Mouse (Mus musculus) left cerebral cortex, postnatal 25 days (tissue): ENCODE measurements around the gene Srbd1. TPM values are rescaled to one million over a fixed set of nuclear protein-coding genes. Genes with fewer than 3 reads are reported as not detected.

Experiments used
- DNase-seq, 2 experiments: peaks; one replicate each; pipeline ENCODE4 v3.0.0; 2022; ENCODE audit warnings: low spot score in 2 of 2, mixed read lengths in 1 of 2
- intact Hi-C: fragments of 180-260 bp; cut with DNase I; formaldehyde crosslinking; loops from one replicate; pipeline ENCODE4 v1.15.1; 2025
- total RNA-seq, 2 experiments: library from RNA; stranded (reverse); gene quantifications; 2 replicates each; pipeline ENCODE4 v1.2.3; 2021

Srbd1 gene
- total RNA-seq, 2 experiments from 2014 or later, result 14.8 to 15.5 TPM

GRCm38 (mm10) chr17:85995727-85996126, 149.2 kb downstream of the Srbd1 start:
- peak; percentile 44 for DNase-seq
- intact Hi-C loops, result no loop called here

GRCm38 (mm10) chr17:85995086-85995485, 149.9 kb downstream of the Srbd1 start:
- no peak for DNase-seq
- intact Hi-C loops, result no loop called here

- DNase-seq, result no peak
- intact Hi-C loops, result no loop called here
Measured at GRCm38 (mm10) chr17:85989058-85989769, 155.8 kb downstream of the Srbd1 start.

- DNase-seq, result no peak
- intact Hi-C loops, result no loop called here
Measured at GRCm38 (mm10) chr17:85987531-85987930, 157.4 kb downstream of the Srbd1 start.

GRCm38 (mm10) chr17:85986624-85987023, 158.4 kb downstream of the Srbd1 start:
- DNase-seq, result no peak
- intact Hi-C loops, result no loop called here

GRCm38 (mm10) chr17:85986181-85986580, 158.8 kb downstream of the Srbd1 start:
- no peak for DNase-seq
- intact Hi-C loops, result no loop called here

- no peak for DNase-seq
- intact Hi-C loops, result no loop called here
Measured at GRCm38 (mm10) chr17:85985131-85985530, 159.8 kb downstream of the Srbd1 start.

- intact Hi-C loops, result no loop called here
- no peak for DNase-seq
Measured at GRCm38 (mm10) chr17:85982271-85982670, 162.7 kb downstream of the Srbd1 start.

GRCm38 (mm10) chr17:85981869-85982268, 163.1 kb downstream of the Srbd1 start:
- intact Hi-C loops, result no loop called here

GRCm38 (mm10) chr17:85978876-85979275, 166.1 kb downstream of the Srbd1 start:
- DNase-seq, result no peak
- intact Hi-C loops, result no loop called here

More at GRCm38 (mm10) chr17:85981869-85982268, 163.1 kb downstream of the Srbd1 start:
- no peak for DNase-seq

- no peak for DNase-seq
- intact Hi-C loops, result no loop called here
Measured at GRCm38 (mm10) chr17:85975077-85975476, 169.9 kb downstream of the Srbd1 start.

GRCm38 (mm10) chr17:85974591-85974990, 170.4 kb downstream of the Srbd1 start:
- intact Hi-C loops, result no loop called here
- DNase-seq, result no peak

GRCm38 (mm10) chr17:85971120-85971519, 173.9 kb downstream of the Srbd1 start:
- no peak for DNase-seq
- intact Hi-C loops, result no loop called here

- intact Hi-C loops, result no loop called here
- DNase-seq, result no peak
Measured at GRCm38 (mm10) chr17:85961653-85962052, 183.3 kb downstream of the Srbd1 start.

GRCm38 (mm10) chr17:85951771-85952170, 193.2 kb downstream of the Srbd1 start:
- DNase-seq, result no peak
- intact Hi-C loops, result no loop called here

GRCm38 (mm10) chr17:85949919-85950505, 195.0 kb downstream of the Srbd1 start:
- intact Hi-C loops, result no loop called here
- DNase-seq, result no peak

GRCm38 (mm10) chr17:85948911-85949909, 195.8 kb downstream of the Srbd1 start:
- intact Hi-C loops, result no loop called here
- DNase-seq, result peak; percentile 24 to 80

GRCm38 (mm10) chr17:85944726-85945125, 200.2 kb downstream of the Srbd1 start:
- intact Hi-C loops, result no loop called here
- no peak for DNase-seq

- no peak for DNase-seq
- intact Hi-C loops, result no loop called here
Measured at GRCm38 (mm10) chr17:85943994-85944640, 200.9 kb downstream of the Srbd1 start.

- intact Hi-C loops, result no loop called here
- DNase-seq, result no peak
Measured at GRCm38 (mm10) chr17:85943551-85943981, 201.4 kb downstream of the Srbd1 start.
